In the genomic region with DNA sequence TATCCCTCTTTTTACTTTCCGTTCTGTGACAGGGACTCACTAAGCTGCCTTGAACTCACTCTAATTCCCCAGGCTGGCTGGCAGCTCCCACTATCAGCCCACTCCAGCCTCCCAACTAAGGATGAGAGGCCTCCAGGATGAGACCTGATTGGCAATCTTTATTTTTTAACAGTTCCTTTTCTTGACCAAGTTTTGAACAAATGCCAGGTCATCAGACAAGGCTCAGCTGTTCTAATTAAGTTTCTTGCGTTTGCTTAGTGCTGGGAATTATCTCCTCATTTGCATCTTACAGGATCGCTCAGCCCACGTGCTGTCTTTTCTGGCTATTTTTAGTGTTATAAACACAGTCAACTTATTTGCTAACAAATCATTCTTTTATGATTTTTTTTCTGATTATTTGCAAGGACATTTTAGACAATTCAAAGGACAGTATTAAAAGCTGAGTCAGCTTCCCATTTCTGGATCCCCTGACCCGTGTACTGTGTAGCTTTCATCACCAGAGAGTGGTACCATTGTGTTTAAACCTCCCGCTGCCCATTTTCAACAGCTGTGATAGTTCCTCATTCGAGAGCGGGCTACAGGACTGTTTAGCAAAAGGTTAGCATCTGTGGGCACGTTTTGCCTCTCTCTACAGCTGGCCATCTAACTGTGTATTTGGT, we compare ENCODE assay signal across 12 mouse cellular contexts. TPM values are rescaled to one million over a fixed set of nuclear protein-coding genes. Genes with fewer than 3 reads are reported as not detected.
DNase-seq lines count a peak whose midpoint lies in the region; ATAC-seq and TF ChIP-seq lines count a peak whose summit lies in the region.
"Had no signal": no experiment of that assay in that cellular context is flagged by ENCODE, and none has a peak within 500 bp of the region (broad histone marks: within the 10 kb centered on the region; RNA-seq: fewer than 3 reads in every experiment).

No protein-coding gene starts in this region.

- 19% methylated on average over 9 of the region's 9 CpGs for WGBS in hindbrain, postnatal 0 days

- TF ChIP-seq CTCF in left cerebral cortex, adult 2 months (IDR thresholded peaks at IDR 0.05): no peak
- TF ChIP-seq CTCF in hindbrain, postnatal 0 days (IDR thresholded peaks at IDR 0.05; ENCODE audit: low read depth): no peak

- H3K36me3 ChIP-seq in hindbrain, postnatal 0 days (ENCODE audit: insufficient read depth, low read length): no peaks in the 10 kb centered on the region

- no peak overlapping the region for H3K4me3 ChIP-seq in left cerebral cortex, adult 2 months
- no peak overlapping the region for H3K4me3 ChIP-seq in hindbrain, postnatal 0 days (ENCODE audit: low read length)
- H3K4me3 ChIP-seq: erythroblast, embryonic 14.5 days had no signal

- H3K27me3 ChIP-seq in hindbrain, postnatal 0 days (ENCODE audit: insufficient read depth, low read length): no peaks in the 10 kb centered on the region

- H3K9ac ChIP-seq in hindbrain, postnatal 0 days (replicated peaks; ENCODE audit: low read length): no peak overlapping the region

- no peaks in the 10 kb centered on the region for H3K9me3 ChIP-seq in hindbrain, postnatal 0 days (ENCODE audit: low read length)

- peak; percentile 8 for DNase-seq in left cerebral cortex, postnatal 4 days
- DNase-seq in left cerebral cortex, adult 2 months (ENCODE audit: extremely low spot score in 1 of 2, low spot score in 2 of 2): no peak
- DNase-seq in brain, adult 2 months (ENCODE audit: low read depth, low spot score): peak; percentile 51
- peak; percentile 61 for DNase-seq in hindbrain, postnatal 0 days (ENCODE audit: low spot score)
- DNase-seq in thymus, postnatal 10 days (ENCODE audit: low spot score in 2 of 2): no peak
- no peak for DNase-seq in left cerebral cortex, postnatal 36 days (ENCODE audit: low spot score in 2 of 2)
- DNase-seq: layer of hippocampus, adult 9-11 months; liver; thymus, adult 2 months had no signal

- peak; percentile 70 for ATAC-seq in hindbrain, postnatal 0 days
- peak; percentile 64; the same call in 1 of the 2 replicates for ATAC-seq in neutrophil, adult 5-6 weeks (ENCODE audit: extremely low read depth, insufficient number of reproducible peaks, low FRiP score, poor library complexity, severe bottlenecking)
- no peak for ATAC-seq in inflammation-experienced regulatory T-cells, adult 6 months

- no peak overlapping the region for H3K27ac ChIP-seq in left cerebral cortex, adult 2 months
- H3K27ac ChIP-seq in hindbrain, postnatal 0 days: no peak overlapping the region

- no peak overlapping the region for H3K4me2 ChIP-seq in hindbrain, postnatal 0 days (ENCODE audit: low read depth, low read length)

- H3K4me1 ChIP-seq in hindbrain, postnatal 0 days (ENCODE audit: insufficient read depth, low read length): 0 out of 2 replicates have a peak, but pooled peaks cover 4% of the 10 kb centered on the region

- intact Hi-C loops in left cerebral cortex, postnatal 4 days (cut with DNase I): no loop called here
- intact Hi-C loops in left cerebral cortex, adult 2 months (cut with DNase I): no loop called here
- intact Hi-C loops in left cerebral cortex, postnatal 36 days (cut with DNase I): no loop called here

RNA-seq across cellular contexts. Expression of gene Akap7, which starts 4.0 kb away (rescaled TPM):
- 100 to 1,000 TPM; 146 to 153 TPM for total RNA-seq in left cerebral cortex, postnatal 4 days (2021)
- 10 to 100 TPM; 65.5 to 68.1 TPM for total RNA-seq in left cerebral cortex, adult 2 months (2021)
- total RNA-seq in hindbrain, postnatal 0 days (2014; rRNA removed): 78.0 and 90.1 TPM in 2 replicates
- 84.0 and 85.9 TPM in 2 replicates for polyA plus RNA-seq in hindbrain, postnatal 0 days (2015; fragmentation: Nextera tagmentation; extraction: Ambion mirVana)
- 39.0 and 56.4 TPM in 2 replicates for total RNA-seq in neutrophil, adult 5-6 weeks (2017)
- total RNA-seq in left cerebral cortex, postnatal 36 days (2021): 10 to 100 TPM; 58.5 to 65.0 TPM
- polyA plus RNA-seq in inflammation-experienced regulatory T-cells, adult 6 months (2017; shearing (Covaris generic)): 1 to 10 TPM; 1.5 to 5.7 (median 3.0) TPM

RNA-seq across cellular contexts. Expression of gene Epb41l2, which starts 47.9 kb away (rescaled TPM):
- total RNA-seq in left cerebral cortex, postnatal 4 days (2021): 100 to 1,000 TPM; 115 to 121 TPM
- 100 to 1,000 TPM; 123 to 127 TPM for total RNA-seq in left cerebral cortex, adult 2 months (2021)
- 35.2 and 49.6 TPM in 2 replicates for total RNA-seq in hindbrain, postnatal 0 days (2014; rRNA removed)
- polyA plus RNA-seq in hindbrain, postnatal 0 days (2015; fragmentation: Nextera tagmentation; extraction: Ambion mirVana): 26.0 and 30.2 TPM in 2 replicates
- 112 and 120 TPM in 2 replicates for total RNA-seq in neutrophil, adult 5-6 weeks (2017)
- 100 to 1,000 TPM; 118 to 145 TPM for total RNA-seq in left cerebral cortex, postnatal 36 days (2021)
- polyA plus RNA-seq in inflammation-experienced regulatory T-cells, adult 6 months (2017; shearing (Covaris generic)): 10 to 100 TPM; 14.8 to 20.7 (median 18.3) TPM

Comparison
In these comparisons a context has a peak if more than half of its experiments do, and no peak if none do; other contexts are left out.
1. DNase-seq: peak in left cerebral cortex, postnatal 4 days (single experiment), brain, adult 2 months (single experiment) and hindbrain, postnatal 0 days (single experiment); none in left cerebral cortex, adult 2 months (0 of 2), thymus, postnatal 10 days (0 of 2) and left cerebral cortex, postnatal 36 days (0 of 2).